Comparison of ENCODE assay signal across 8 mouse cellular contexts in the genomic region with DNA sequence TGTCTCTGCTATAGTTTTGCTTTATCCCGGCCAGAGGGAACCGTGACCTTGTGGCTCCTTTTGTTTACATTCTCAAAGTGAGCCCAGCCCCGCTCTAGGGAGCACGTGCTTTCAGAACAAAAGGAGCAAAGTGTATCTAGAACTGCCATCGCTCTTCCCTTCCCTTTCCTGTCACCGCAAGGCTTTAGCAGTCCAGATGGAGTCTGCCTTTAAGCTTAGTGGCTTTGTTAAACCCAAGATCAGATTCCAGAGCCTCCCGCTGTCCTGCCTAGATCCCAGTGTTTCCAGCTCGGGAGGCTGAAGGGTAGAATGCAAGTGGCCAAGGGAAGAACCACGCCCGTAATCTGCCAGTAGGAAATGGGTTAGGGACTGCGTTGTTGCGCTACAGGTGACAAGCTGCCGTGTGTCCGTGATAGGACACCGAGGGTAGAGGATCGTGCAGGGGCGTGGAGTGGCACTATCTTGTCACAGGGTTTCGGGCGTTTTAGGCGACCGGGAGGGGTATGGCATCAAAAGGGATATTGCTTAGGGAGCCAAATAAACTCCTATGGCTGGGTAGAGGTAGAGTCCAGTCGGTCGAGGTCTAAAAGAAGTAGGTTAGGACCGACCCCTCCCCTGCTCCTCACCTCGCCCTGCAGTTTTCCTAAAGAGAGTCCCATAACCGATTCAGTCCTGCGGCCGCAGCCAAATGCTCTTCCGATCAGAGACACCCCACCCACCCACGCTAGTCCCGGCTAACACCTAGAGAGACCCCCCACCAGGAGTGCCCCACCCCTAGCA. TPM values are rescaled to one million over a fixed set of nuclear protein-coding genes. Genes with fewer than 3 reads are reported as not detected.
A peak's percentile ranks its signal among the peaks of the same experiment; 100 is the strongest.
DNase-seq lines count a peak whose midpoint lies in the region.

No protein-coding gene starts in this region.

- H3K27me3 ChIP-seq in midbrain, embryonic 10.5 days (ENCODE audit: low read depth, poor library complexity, severe bottlenecking), result peaks cover 15% of the 10 kb centered on the region; the same call in 1 of the 2 replicates

- H3K27ac ChIP-seq in midbrain, embryonic 10.5 days (replicated peaks), result peak overlapping the region; percentile 100

- peaks cover 52% of the 10 kb centered on the region for H3K4me1 ChIP-seq in midbrain, embryonic 10.5 days

- peak; percentile 68 for DNase-seq in cerebellum, adult 11-12 months
- no peak for DNase-seq in cerebellum, postnatal 4 days (ENCODE audit: low spot score in 2 of 2)
- peak; percentile 76 for DNase-seq in cerebellum, adult 9-11 months
- DNase-seq in heart, adult 8-10 months (ENCODE audit: low spot score), result peak; percentile 26
- peak; percentile 46 for DNase-seq in large intestine, adult 2 months (ENCODE audit: low read depth, low spot score)
- DNase-seq in midbrain, embryonic 10.5 days (ENCODE audit: low spot score), result peak; percentile 71
- DNase-seq in thymus, postnatal 0 days (ENCODE audit: low spot score), result peak; percentile 60
- no peak for DNase-seq in urinary bladder, postnatal 14 days (ENCODE audit: low spot score)

- H3K36me3 ChIP-seq in midbrain, embryonic 10.5 days, result peaks cover 26% of the 10 kb centered on the region

- peak overlapping the region; percentile 96 for H3K4me3 ChIP-seq in midbrain, embryonic 10.5 days

- WGBS in large intestine, adult 2 months, result under 1% methylated on average over 31 of the region's 31 CpGs
- WGBS in midbrain, embryonic 10.5 days, result under 1% methylated on average over 31 of the region's 31 CpGs

- H3K9me3 ChIP-seq in midbrain, embryonic 10.5 days (replicated peaks), result no peaks in the 10 kb centered on the region

RNA-seq across cellular contexts. Expression of a gene that starts 0.5 kb away (rescaled TPM):
- total RNA-seq in heart, adult 8-10 months (2022), result 10 to 100 TPM; 20.8 to 26.2 (median 22.0) TPM
- polyA plus RNA-seq in large intestine, adult 2 months (2012; rRNA removed), result 40.1 and 45.3 TPM in 2 replicates
- 2,607 and 3,209 TPM in 2 replicates for polyA plus RNA-seq in midbrain, embryonic 10.5 days (2016; fragmentation: Nextera tagmentation; extraction: Ambion mirVana)
- 1,989 and 2,008 TPM in 2 replicates for polyA plus RNA-seq in thymus, postnatal 0 days (2015; fragmentation: Nextera tagmentation; extraction: Ambion mirVana)

RNA-seq across cellular contexts. Expression of a gene that starts 28.9 kb away (rescaled TPM):
- total RNA-seq in heart, adult 8-10 months (2022), result 10 to 100 TPM; 15.8 to 28.8 (median 20.2) TPM
- polyA plus RNA-seq in large intestine, adult 2 months (2012; rRNA removed), result 9.6 and 21.6 TPM in 2 replicates
- 3.5 and 3.6 TPM in 2 replicates for polyA plus RNA-seq in midbrain, embryonic 10.5 days (2016; fragmentation: Nextera tagmentation; extraction: Ambion mirVana)
- polyA plus RNA-seq in thymus, postnatal 0 days (2015; fragmentation: Nextera tagmentation; extraction: Ambion mirVana), result 8.1 TPM in 2 replicates

RNA-seq across cellular contexts. Expression of a gene that starts 43.2 kb away (rescaled TPM):
- under 1 TPM in 1 of 4 experiments, not detected in 3; 0.20 TPM for total RNA-seq in heart, adult 8-10 months (2022)
- 3.4 and 4.2 TPM in 2 replicates for polyA plus RNA-seq in large intestine, adult 2 months (2012; rRNA removed)
- polyA plus RNA-seq in midbrain, embryonic 10.5 days (2016; fragmentation: Nextera tagmentation; extraction: Ambion mirVana), result 25.5 and 28.6 TPM in 2 replicates
- polyA plus RNA-seq in thymus, postnatal 0 days (2015; fragmentation: Nextera tagmentation; extraction: Ambion mirVana), result 14.3 and 16.7 TPM in 2 replicates

Comparison
In these comparisons a context has a peak if more than half of its experiments do, and no peak if none do; other contexts are left out.
1. DNase-seq: peak in cerebellum, adult 11-12 months (single experiment), cerebellum, adult 9-11 months (single experiment), heart, adult 8-10 months (single experiment), large intestine, adult 2 months (single experiment), midbrain, embryonic 10.5 days (single experiment) and thymus, postnatal 0 days (single experiment); none in cerebellum, postnatal 4 days (0 of 2) and urinary bladder, postnatal 14 days (single experiment).
2. RNA of a gene that starts 0.5 kb away (polyA plus RNA-seq): 2,607 to 3,209 TPM in midbrain, embryonic 10.5 days and 1,989 to 2,008 TPM in thymus, postnatal 0 days; 40.1 to 45.3 TPM in large intestine, adult 2 months; every median in the first group is over 10 times any median in the second.